Mouse (Mus musculus) small intestine, adult 2 months (tissue): ENCODE results near the gene Astn1. TPM values are rescaled to one million over a fixed set of nuclear protein-coding genes. Genes with fewer than 3 reads are reported as not detected.

Experiments
- H3K27ac ChIP-seq: fragments of 200-500 bp; 2 replicates; pipeline ENCODE4 v1.5.1; 2012; ENCODE audit warnings: low read depth, low read length, control low read depth, inconsistent platforms; ENCODE audit not compliant: insufficient read depth
- H3K27me3 ChIP-seq: fragments of 200-500 bp; 2 replicates; pipeline ENCODE4 v1.6.1; 2012; ENCODE audit warnings: mild to moderate bottlenecking, moderate library complexity, low read length, inconsistent platforms; ENCODE audit not compliant: control insufficient read depth, insufficient read depth
- H3K36me3 ChIP-seq: fragments of 200-500 bp; 2 replicates; pipeline ENCODE4 v1.6.1; 2012; ENCODE audit warnings: mild to moderate bottlenecking, low read length, control low read depth, inconsistent platforms; ENCODE audit not compliant: control insufficient read depth, insufficient read depth
- H3K4me1 ChIP-seq: fragments of 200-500 bp; 2 replicates; pipeline ENCODE4 v1.6.1; 2012; ENCODE audit warnings: low read length, inconsistent platforms, mixed read lengths; ENCODE audit not compliant: control insufficient read depth, insufficient read depth, insufficient read length
- H3K4me3 ChIP-seq: fragments of 200-500 bp; 2 replicates; pipeline ENCODE4 v1.5.1; 2012; ENCODE audit warnings: low read depth, mild to moderate bottlenecking, control low read depth, inconsistent platforms, low read length, moderate library complexity
- CTCF ChIP-seq: fragments of 200-500 bp; IDR thresholded peaks from 2 replicates; pipeline ENCODE4 v1.5.1; 2012; ENCODE audit warnings: low read depth, mild to moderate bottlenecking, control low read depth, inconsistent platforms, low read length, moderate library complexity, mixed read lengths; ENCODE audit not compliant: insufficient replicate concordance, insufficient read length; ENCODE audit errors: extremely low read depth
- POLR2A ChIP-seq: fragments of 200-500 bp; IDR thresholded peaks from 2 replicates; pipeline ENCODE4 v1.6.1; 2012; ENCODE audit warnings: low read depth, mild to moderate bottlenecking, control low read depth, inconsistent platforms, low read length, moderate library complexity
- WGBS: fragments of 180-500 bp; shearing (Covaris S2); methylation state at CpG from one replicate; pipeline ENCODE4 v1.1.7; 2018; 5-methylcytosine and 5-hydroxymethylcytosine counted together
- polyA plus RNA-seq: library from polyadenylated mRNA; depleted of rRNA; stranded (reverse); fragments of >200 nt; gene quantifications from 2 replicates; pipeline ENCODE4 v1.2.3, GENCODE M21; 2012

The Astn1 gene
- polyA plus RNA-seq, 1 experiment: 0.34 TPM

- Histone ChIP-seq H3K36me3 (no peaks in the 10 kb centered on the region), H3K27me3 (no peaks in the 10 kb centered on the region), H3K27ac (no peak overlapping the region), H3K4me1 (no peaks in the 10 kb centered on the region), H3K4me3 (no peak overlapping the region)
- TF ChIP-seq POLR2A (no peak), CTCF (no peak)
- WGBS: 68% methylated on average over 4 of the region's 4 CpGs
Measured at GRCm38 (mm10) chr1:158390693-158391092, 28.6 kb downstream of the Astn1 start.

DNA sequence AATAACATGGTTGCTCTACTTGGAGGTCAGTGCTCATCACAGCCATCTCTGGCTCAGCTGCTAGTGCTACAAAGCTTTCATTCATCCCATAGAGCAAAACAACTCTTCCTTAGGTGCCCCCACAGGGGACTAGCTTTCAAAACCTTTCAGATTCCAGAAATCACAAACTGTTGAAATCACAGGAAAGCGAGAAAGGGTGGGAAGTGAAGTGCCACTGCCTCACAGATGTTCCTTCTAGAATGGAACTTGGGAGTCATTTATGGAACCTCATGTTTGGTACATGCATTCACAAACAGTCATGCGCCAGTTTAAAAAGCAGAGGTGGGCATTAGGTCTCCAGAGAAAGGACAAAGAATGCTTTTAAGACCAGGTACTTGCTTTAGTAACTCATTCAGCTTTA lies 35.0 kb downstream of the Astn1 start:
- H3K36me3 ChIP-seq: no peaks in the 10 kb centered on the region
- 81% methylated on average over 2 of the region's 2 CpGs for WGBS
- TF ChIP-seq POLR2A: no peak
- H3K27me3 ChIP-seq: no peaks in the 10 kb centered on the region
- no peak overlapping the region for H3K27ac ChIP-seq
- H3K4me3 ChIP-seq: no peak overlapping the region
- no peaks in the 10 kb centered on the region for H3K4me1 ChIP-seq

- no peak for TF ChIP-seq POLR2A
- TF ChIP-seq CTCF: no peak
- Histone ChIP-seq H3K27ac (no peak overlapping the region), H3K27me3 (no peaks in the 10 kb centered on the region), H3K4me3 (no peak overlapping the region), H3K4me1 (no peaks in the 10 kb centered on the region), H3K36me3 (no peaks in the 10 kb centered on the region)
- whole genome bisulfite sequencing: 49% methylated on average over 2 of the region's 2 CpGs
Measured at GRCm38 (mm10) chr1:158400898-158401297, 38.8 kb downstream of the Astn1 start.

- H3K4me1 ChIP-seq: no peaks in the 10 kb centered on the region
Measured at GRCm38 (mm10) chr1:158405899-158406769, 44.1 kb downstream of the Astn1 start.

DNA sequence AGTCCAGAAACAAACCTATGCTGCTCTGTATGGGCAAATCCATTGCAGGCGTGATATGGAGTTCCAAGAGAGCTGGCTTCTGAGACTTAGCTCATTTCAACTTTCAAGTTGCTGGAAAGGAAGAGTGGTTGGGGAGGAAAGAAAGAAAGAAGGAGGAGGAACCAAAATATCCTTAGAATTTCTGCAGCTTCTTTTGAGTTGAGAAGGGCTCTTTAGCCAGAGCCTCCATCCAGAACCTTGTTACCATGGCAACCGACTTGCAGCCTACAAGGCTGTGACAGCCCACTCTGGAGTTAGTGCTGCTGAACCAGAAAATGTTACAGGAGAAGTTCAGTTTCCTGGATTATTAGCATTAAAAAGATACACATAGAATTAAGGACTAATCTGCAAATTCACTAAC lies 46.1 kb downstream of the Astn1 start:
- TF ChIP-seq CTCF (no peak), POLR2A (no peak)
- Histone ChIP-seq H3K4me1 (no peaks in the 10 kb centered on the region), H3K27ac (no peak overlapping the region), H3K4me3 (no peak overlapping the region), H3K27me3 (no peaks in the 10 kb centered on the region), H3K36me3 (no peaks in the 10 kb centered on the region)
- WGBS: 81% methylated on average over 2 of the region's 2 CpGs

More at GRCm38 (mm10) chr1:158405899-158406769, 44.1 kb downstream of the Astn1 start:
- Histone ChIP-seq H3K27ac (no peak overlapping the region), H3K4me3 (no peak overlapping the region), H3K36me3 (no peaks in the 10 kb centered on the region), H3K27me3 (no peaks in the 10 kb centered on the region)
- WGBS: 65% methylated on average over 10 of the region's 10 CpGs
- no peak for TF ChIP-seq CTCF
- no peak for TF ChIP-seq POLR2A

DNA sequence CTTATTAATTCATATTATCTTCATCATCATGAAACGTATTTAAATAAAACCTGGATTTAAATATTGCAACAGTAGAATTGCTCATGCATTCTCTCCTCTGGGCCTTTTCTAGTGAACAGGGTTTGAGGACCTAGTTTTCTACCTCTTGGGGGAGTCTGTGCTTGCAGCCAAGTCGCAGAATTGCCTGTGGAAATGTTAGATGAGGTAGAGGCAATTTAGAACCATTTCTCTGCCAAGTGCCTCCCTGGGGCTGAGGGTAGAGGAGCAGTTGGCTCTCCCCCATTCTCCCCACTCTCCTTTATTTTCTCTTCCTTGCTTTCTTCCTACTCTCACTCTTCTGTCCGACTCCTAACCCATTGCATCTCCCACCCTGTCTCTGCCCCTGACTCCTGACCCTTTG lies 49.1 kb downstream of the Astn1 start:
- Histone ChIP-seq H3K27ac (no peak overlapping the region), H3K4me3 (no peak overlapping the region), H3K4me1 (no peaks in the 10 kb centered on the region), H3K36me3 (no peaks in the 10 kb centered on the region), H3K27me3 (no peaks in the 10 kb centered on the region)
- 73% methylated on average over 3 of the region's 3 CpGs for WGBS
- TF ChIP-seq CTCF (no peak), POLR2A (no peak)

GRCm38 (mm10) chr1:158414198-158414597 lies 52.1 kb downstream of the Astn1 start:
- Histone ChIP-seq H3K27me3 (no peaks in the 10 kb centered on the region), H3K4me3 (no peak overlapping the region), H3K36me3 (no peaks in the 10 kb centered on the region), H3K4me1 (no peaks in the 10 kb centered on the region), H3K27ac (no peak overlapping the region)
- WGBS: 87% methylated on average over 2 of the region's 2 CpGs
- TF ChIP-seq CTCF (no peak), POLR2A (no peak)
